Mouse (Mus musculus) lung, embryonic 16.5 days (tissue): ENCODE results near the gene Lrrc26. TPM values are rescaled to one million over a fixed set of nuclear protein-coding genes. Genes with fewer than 3 reads are reported as not detected.
"Not testable (repeated sequence)": the region's sequence is repeated elsewhere in the genome, so short reads cannot be mapped to it uniquely, and the experiment has no call there.

ENCODE experiments used
- ATAC-seq: fragments of 200-750 bp; cut with Nextera tagmentation; 2 replicates; pipeline ENCODE4 v1.8.0; 2017; ENCODE audit warnings: low read depth, mild to moderate bottlenecking, moderate library complexity
- H3K27ac ChIP-seq: fragments of 300-500 bp; sonication (generic); 2 replicates; pipeline ENCODE4 v1.5.1; 2014; ENCODE audit warnings: mild to moderate bottlenecking, control low read depth, low read length
- H3K27me3 ChIP-seq: fragments of 300-500 bp; sonication (generic); 2 replicates; pipeline ENCODE4 v1.6.1; 2014; ENCODE audit warnings: low read depth, low read length, mixed read lengths; ENCODE audit not compliant: control insufficient read depth, insufficient read depth
- H3K36me3 ChIP-seq: fragments of 300-500 bp; sonication (generic); 2 replicates; pipeline ENCODE4 v1.6.1; 2014; ENCODE audit warnings: low read length; ENCODE audit not compliant: control insufficient read depth, insufficient read depth
- H3K4me1 ChIP-seq: fragments of 300-500 bp; sonication (generic); replicated peaks from 2 replicates; pipeline ENCODE4 v1.6.1; 2014; ENCODE audit warnings: low read length, mixed read lengths; ENCODE audit not compliant: control insufficient read depth, insufficient read depth
- H3K4me2 ChIP-seq: fragments of 300-500 bp; sonication (generic); 2 replicates; pipeline ENCODE4 v1.6.1; 2014; ENCODE audit warnings: low read depth, low read length, control low read depth
- H3K4me3 ChIP-seq: fragments of 300-500 bp; sonication (generic); 2 replicates; pipeline ENCODE4 v1.5.1; 2014; ENCODE audit warnings: mild to moderate bottlenecking, low read length, control low read depth
- H3K9ac ChIP-seq: fragments of 300-500 bp; sonication (generic); 2 replicates; pipeline ENCODE4 v1.6.1; 2014; ENCODE audit warnings: low read length, control low read depth
- H3K9me3 ChIP-seq: fragments of 300-500 bp; sonication (generic); 2 replicates; pipeline ENCODE4 v1.6.1; 2016; ENCODE audit warnings: low read length; ENCODE audit not compliant: control insufficient read depth
- WGBS: fragments of 180-500 bp; shearing (Covaris S2); extraction: QIAGEN DNeasy Blood & Tissue Kit; methylation state at CpG from one replicate; pipeline ENCODE4 v1.1.7; 2014; 5-methylcytosine and 5-hydroxymethylcytosine counted together
- polyA plus RNA-seq: library from polyadenylated mRNA; unstranded; fragments of >200 nt; fragmentation: Nextera tagmentation; extraction: Ambion mirVana; gene quantifications from 2 replicates; pipeline ENCODE4 v1.2.1, GENCODE M21; 2015

The Lrrc26 gene
- polyA plus RNA-seq, 1 experiment from 2014 or later: 6.7 TPM

DNA sequence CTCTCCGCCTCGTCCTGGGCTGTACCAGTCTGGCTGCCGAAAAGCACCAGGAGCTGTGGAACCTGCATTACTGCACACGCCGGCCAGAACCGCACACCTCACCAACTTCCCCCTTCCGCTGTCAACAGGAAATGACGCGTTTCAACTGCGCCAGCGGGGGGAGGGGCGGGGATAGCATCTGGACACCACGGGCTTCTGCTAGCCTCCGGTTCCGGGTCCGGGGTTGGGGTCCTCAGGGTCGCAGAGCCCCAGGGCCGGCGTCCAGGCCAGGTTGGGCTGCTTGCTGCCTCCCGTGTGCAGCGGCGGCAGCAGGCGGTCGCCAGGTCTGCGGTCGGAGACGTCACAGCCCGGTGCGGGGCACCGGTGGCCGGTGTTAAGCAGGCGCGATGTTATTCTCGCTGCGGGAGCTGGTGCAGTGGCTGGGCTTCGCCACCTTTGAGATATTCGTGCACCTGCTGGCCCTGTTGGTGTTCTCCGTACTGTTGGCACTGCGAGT, 34.4 kb upstream of the Lrrc26 start, which contains the start of gene Tmem203:
Gene Tmem203, plus strand, starts transcription at position 156 of the 496 bp plus-strand sequence.
- Histone ChIP-seq H3K9me3 (no peaks in the 10 kb centered on the region), H3K4me2 (peak within 1 kb of the TSS; percentile 97), H3K9ac (peak within 1 kb of the TSS; percentile 86), H3K36me3 (peaks cover 9% of the 10 kb centered on the region), H3K4me1 (peaks cover 12% of the 10 kb centered on the region), H3K4me3 (peak within 1 kb of the TSS; percentile 96), H3K27ac (peak within 1 kb of the TSS; percentile 51), H3K27me3 (no peaks in the 10 kb centered on the region)
- WGBS: under 1% methylated on average over 38 of the region's 39 CpGs
- peak; percentile 87 for ATAC-seq

DNA sequence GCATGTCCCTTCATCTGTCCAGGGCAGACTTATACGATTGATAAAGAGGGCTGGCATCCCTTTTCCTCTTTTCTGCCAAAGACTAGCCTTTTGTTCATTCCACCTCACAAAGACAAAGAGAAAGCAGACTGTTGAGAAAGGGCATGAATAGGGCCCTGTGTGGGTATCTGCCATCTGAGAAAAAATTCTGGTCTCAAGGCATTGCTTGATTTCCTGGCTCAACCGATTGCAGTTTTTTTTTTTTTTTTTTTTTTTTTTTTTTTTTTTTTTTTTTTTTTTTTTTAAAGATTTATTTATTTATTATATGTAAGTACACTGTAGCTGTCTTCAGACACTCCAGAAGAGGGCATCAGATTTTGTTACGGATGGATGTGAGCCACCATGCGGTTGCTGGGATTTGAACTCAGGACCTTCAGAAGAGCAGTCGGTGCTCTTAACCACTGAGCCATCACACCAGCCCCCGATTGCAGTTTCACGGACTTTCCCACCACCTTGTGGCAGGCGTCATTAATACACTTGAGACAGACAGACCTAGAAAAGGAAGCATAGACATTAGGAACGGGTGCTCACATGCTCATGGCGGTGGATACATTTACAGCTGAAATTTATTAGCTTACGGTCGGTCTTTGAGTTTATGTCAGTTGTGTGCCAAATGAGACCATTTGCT, 33.1 kb upstream of the Lrrc26 start:
- Histone ChIP-seq H3K9ac (peak overlapping the region; percentile 21; the same call in 1 of the 2 replicates), H3K4me1 (peaks cover 12% of the 10 kb centered on the region), H3K4me2 (peak overlapping the region; percentile 97), H3K4me3 (peak overlapping the region; percentile 96)
- not testable (repeated sequence) for H3K36me3 ChIP-seq, H3K27me3 ChIP-seq, ATAC-seq, H3K27ac ChIP-seq, H3K9me3 ChIP-seq
- 49% methylated on average over 11 of the region's 12 CpGs for WGBS

DNA sequence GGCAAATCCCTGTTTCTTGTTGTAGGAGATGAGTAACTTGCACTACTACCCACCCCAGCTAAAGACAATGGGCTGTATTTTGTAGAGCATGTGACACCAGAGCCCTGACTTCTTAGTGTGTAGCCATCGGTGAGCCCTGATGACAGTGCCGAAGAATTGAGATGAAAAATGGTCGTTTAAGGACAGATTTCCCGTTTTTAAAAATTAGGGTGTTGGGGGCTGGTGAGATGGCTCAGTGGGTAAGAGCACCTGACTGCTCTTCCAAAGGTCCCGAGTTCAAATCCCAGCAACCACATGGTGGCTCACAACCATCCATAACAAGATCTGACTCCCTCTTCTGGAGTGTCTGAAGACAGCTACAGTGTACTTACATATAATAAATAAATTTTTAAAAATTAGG, 32.5 kb upstream of the Lrrc26 start:
- H3K27ac ChIP-seq, H3K9me3 ChIP-seq, H3K4me3 ChIP-seq, ATAC-seq, H3K9ac ChIP-seq, H3K27me3 ChIP-seq, H3K36me3 ChIP-seq, H3K4me2 ChIP-seq: not testable (repeated sequence)
- peaks cover 15% of the 10 kb centered on the region for H3K4me1 ChIP-seq
- 75% methylated on average over 5 of the region's 5 CpGs for WGBS

DNA sequence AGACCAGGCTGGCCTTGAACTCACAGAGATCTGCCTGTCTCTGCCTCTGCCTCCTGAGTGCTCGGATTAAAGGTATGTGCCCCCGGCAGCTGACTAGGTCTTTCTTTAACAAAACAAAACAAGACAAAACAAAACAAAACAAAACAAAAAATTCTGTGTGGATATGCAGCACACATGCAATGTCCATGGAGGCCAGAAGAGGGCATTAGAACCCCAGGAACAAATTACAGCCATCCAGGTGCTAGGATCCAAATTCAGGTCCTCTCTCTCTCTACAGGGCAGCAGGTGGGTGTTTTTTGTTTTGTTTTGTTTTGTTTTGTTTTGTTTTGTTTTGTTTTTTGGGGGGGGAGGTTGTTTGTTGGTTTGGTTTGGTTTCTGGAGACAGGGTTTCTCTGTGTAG, 30.8 kb upstream of the Lrrc26 start:
- ATAC-seq: no peak
- Histone ChIP-seq H3K4me3 (no peak overlapping the region), H3K36me3 (no peaks in the 10 kb centered on the region), H3K4me2 (no peak overlapping the region), H3K27me3 (peaks cover 3% of the 10 kb centered on the region), H3K4me1 (peaks cover 23% of the 10 kb centered on the region), H3K9me3 (no peaks in the 10 kb centered on the region), H3K27ac (no peak overlapping the region), H3K9ac (no peak overlapping the region)
- 45% methylated on average over 2 of the region's 2 CpGs for WGBS

DNA sequence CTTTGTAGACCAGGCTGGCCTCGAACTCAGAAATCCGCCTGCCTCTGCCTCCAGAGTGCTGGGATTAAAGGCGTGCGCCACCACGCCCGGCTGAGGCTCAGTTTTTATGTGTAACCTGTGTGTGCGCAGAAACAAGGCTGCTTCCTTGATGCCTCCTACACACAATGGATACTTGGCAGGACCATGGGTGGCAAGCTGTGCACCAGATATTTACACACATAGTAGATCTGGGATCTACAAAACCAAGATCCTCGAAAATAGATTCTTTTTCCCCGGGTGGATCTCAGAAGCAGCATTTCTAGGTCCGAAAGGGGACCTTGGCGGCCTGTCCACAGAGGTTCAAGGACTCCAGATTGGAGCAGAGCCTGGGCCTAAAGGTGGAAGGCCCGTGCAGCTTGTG, 27.8 kb upstream of the Lrrc26 start:
- peak overlapping the region; percentile 98 for H3K4me2 ChIP-seq
- no peaks in the 10 kb centered on the region for H3K9me3 ChIP-seq
- no peak; the same call in none of the 2 replicates for ATAC-seq
- peaks cover 5% of the 10 kb centered on the region for H3K27me3 ChIP-seq
- H3K4me1 ChIP-seq: peaks cover 32% of the 10 kb centered on the region
- H3K4me3 ChIP-seq: peak overlapping the region; percentile 89
- peak overlapping the region; percentile 67 for H3K9ac ChIP-seq
- WGBS: 40% methylated on average over 11 of the region's 12 CpGs
- H3K36me3 ChIP-seq: no peaks in the 10 kb centered on the region
- no peak overlapping the region for H3K27ac ChIP-seq

DNA sequence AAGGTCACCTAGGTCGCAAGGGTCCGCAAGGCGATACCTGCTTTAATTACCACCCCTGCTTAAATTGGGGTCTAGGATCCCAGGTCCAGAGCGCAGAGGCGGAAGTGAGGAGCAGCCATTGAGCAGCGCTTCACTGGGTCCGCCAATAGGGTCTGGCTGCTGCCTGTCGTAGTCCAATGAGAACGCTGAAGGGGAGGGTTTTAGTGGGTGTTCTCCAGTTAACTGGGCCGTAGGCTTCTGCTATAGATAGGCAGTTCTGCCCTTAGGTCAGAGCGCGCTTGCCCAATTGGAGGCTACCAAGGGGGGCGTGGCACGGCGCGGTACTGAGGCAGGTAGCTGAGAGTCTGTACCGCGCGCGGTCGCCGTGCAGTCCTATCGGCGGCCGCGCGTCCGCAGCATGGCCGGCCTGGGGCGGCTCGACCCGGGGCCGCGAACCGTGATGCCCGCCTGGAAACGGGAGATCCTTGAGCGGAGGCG, 27.4 kb upstream of the Lrrc26 start, which contains the start of gene Tprn:
Gene Tprn, plus strand, starts transcription at position 328 of the 477 bp plus-strand sequence.
- peaks cover 32% of the 10 kb centered on the region for H3K4me1 ChIP-seq
- no peaks in the 10 kb centered on the region for H3K36me3 ChIP-seq
- peaks cover 5% of the 10 kb centered on the region for H3K27me3 ChIP-seq
- peak within 1 kb of the TSS; percentile 98 for H3K4me2 ChIP-seq
- peak within 1 kb of the TSS; percentile 27 for H3K27ac ChIP-seq
- WGBS: 0% methylated on average over 39 of the region's 39 CpGs
- H3K9ac ChIP-seq: peak within 1 kb of the TSS; percentile 77
- H3K9me3 ChIP-seq: no peaks in the 10 kb centered on the region
- ATAC-seq: peak; percentile 99
- peak within 1 kb of the TSS; percentile 89 for H3K4me3 ChIP-seq

DNA sequence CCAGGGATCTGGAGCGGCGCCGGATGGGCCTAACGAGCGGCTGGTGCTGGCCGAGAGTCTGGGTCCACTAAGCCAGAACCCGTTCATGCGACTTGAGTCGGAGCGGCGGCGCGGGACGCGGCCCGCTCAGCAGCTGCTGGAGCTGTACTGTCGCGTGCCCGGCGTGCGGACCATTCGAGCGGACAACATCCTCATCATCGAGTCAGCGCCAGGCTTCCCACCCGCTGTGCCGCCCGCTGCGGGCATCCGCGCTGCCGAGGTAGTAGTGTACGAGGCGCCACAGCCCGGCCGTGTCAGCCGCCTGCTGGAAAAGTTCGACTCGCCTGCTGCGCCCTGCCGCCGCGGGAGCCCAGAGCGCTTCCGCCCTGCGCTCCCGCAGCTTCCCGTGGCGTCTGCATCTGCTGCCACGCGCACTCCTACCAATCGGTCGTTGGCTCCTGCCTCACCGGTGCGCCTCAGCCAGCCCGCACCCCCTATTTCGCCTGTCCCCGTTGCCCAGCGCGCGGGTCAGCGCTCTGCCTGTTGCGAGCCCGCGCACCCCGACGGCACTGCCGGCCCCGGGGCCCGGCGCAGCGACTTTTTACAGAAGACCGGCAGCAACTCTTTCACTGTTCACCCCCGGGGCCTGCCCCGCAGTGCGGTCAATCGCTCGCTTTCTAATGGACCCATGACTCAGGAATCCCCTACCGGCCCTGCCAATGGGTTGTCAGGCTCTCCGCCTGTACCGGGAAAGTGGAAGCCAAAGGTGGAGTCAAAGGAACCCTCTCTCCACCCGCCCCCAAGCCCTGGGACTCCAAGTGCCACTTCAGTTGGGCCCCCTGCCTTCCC, 26.7 kb upstream of the Lrrc26 start:
- peak; percentile 18; the same call in 1 of the 2 replicates for ATAC-seq
- Histone ChIP-seq H3K36me3 (no peaks in the 10 kb centered on the region), H3K4me3 (peak overlapping the region; percentile 89), H3K4me1 (peaks cover 32% of the 10 kb centered on the region), H3K27me3 (peaks cover 5% of the 10 kb centered on the region), H3K9ac (peak overlapping the region; percentile 77), H3K9me3 (no peaks in the 10 kb centered on the region), H3K4me2 (peak overlapping the region; percentile 98), H3K27ac (peak overlapping the region; percentile 27)
- WGBS: 1% methylated on average over 66 of the region's 82 CpGs

DNA sequence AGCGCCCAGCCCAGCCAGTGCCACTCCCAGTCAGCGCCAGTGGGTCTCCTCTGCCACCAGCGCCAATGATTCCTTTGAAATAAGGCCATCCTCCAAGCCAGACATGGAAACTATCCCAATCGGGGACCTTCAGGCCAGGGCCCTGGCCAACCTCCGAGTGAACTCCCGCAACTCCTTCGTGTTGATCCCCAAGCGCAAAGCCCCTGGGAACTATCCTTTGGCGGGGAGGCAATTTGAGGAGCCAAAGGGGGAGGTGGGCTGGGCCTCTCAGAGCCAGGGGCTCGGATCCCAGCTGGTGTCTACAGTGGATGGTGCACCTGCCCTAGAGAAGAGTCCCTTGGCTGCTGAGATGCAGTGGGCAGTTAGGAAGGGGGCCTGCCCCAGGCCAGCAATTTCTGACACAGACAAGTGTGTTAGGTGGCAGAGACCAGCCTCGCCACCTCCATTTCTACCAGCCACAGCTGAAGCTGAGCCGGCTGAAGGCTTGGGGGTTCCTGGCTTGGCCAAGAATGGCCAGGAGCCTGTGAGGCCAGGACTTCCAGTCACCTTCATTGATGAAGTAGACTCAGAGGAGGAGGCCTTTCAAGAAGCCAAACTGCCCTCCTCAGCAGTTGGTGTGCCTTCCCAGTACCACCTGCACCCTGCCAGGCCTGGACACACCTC, 26.0 kb upstream of the Lrrc26 start:
- Histone ChIP-seq H3K36me3 (no peaks in the 10 kb centered on the region), H3K27ac (no peak overlapping the region), H3K4me3 (peak overlapping the region; percentile 89), H3K27me3 (peaks cover 5% of the 10 kb centered on the region), H3K4me1 (peaks cover 32% of the 10 kb centered on the region), H3K4me2 (peak overlapping the region; percentile 98), H3K9me3 (no peaks in the 10 kb centered on the region), H3K9ac (peak overlapping the region; percentile 77)
- 22% methylated on average over 12 of the region's 12 CpGs for WGBS
- ATAC-seq: no peak
